Mouse (Mus musculus) erythroid progenitor cell, adult 5-6 weeks (primary cell): Measurements from ENCODE around the gene Rnf186. TPM values are rescaled to one million over a fixed set of nuclear protein-coding genes. Genes with fewer than 3 reads are reported as not detected.

Experiments used
- ATAC-seq: replicated peaks from 2 replicates; pipeline ENCODE4 v1.8.0; 2016; ENCODE audit warnings: moderate number of reproducible peaks, mild to moderate bottlenecking, moderate TSS enrichment, inconsistent platforms; ENCODE audit not compliant: poor library complexity, low FRiP score, severe bottlenecking
- total RNA-seq, 2 experiments: library from RNA; stranded (forward) in 1 of 2; stranded (reverse) in 1 of 2; fragments of 150-400 nt in 1 of 2; fragments of 186-747, 209-891 nt in 1 of 2; gene quantifications; 2 replicates each; pipeline versions ENCODE4 v1.2.3 to v1.2.4; 2015 to 2017; ENCODE audit warnings: low replicate concordance in 2 of 2

Gene Rnf186
- total RNA-seq (2015; ENCODE audit: low replicate concordance) (not detected in 2 replicates), total RNA-seq (2017; ENCODE audit: low replicate concordance) (not detected in 2 replicates)

DNA sequence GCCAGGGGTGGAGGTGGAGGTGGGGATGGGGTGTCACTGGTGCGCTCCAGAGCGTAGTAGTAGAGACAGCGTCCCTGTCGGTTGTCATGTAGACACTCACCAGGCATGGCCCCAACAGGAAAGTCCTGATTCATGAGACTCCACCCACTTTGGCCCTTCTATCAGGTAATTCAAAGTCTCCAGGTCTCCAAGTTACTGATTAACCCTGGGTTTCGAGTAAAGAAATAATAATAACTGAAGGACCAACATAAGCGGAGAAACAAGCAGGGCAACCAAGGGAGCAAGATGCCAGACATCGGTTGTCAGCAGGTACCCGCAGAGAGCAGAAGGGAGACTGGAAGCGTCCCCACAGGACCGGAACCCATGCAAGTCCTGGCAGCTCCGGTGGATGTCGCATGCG lies at the start of gene Rnf186:
Rnf186 (plus strand) TSS at position 247 of the 400 bp plus-strand sequence.
- ATAC-seq, result no peak

DNA sequence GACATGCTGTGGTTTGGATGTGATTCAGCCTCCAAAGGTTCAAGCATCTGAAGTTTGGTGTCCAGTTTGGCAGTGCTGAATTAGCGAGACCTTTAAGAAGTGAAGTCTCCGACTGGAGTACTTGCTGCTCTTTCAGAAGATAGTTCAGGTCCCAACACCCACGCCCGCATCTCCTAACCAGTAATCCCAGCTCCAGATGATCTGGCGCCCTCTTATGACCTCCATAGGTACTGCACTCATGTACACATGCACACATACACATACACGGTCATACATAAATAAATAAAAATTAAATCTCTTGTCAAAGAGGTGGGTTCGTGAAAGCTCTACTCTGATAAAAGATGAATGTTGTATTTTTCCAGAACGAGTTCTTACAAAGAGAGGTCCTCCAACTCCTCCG lies 49.6 kb upstream of the Rnf186 start:
- ATAC-seq, result no peak

DNA sequence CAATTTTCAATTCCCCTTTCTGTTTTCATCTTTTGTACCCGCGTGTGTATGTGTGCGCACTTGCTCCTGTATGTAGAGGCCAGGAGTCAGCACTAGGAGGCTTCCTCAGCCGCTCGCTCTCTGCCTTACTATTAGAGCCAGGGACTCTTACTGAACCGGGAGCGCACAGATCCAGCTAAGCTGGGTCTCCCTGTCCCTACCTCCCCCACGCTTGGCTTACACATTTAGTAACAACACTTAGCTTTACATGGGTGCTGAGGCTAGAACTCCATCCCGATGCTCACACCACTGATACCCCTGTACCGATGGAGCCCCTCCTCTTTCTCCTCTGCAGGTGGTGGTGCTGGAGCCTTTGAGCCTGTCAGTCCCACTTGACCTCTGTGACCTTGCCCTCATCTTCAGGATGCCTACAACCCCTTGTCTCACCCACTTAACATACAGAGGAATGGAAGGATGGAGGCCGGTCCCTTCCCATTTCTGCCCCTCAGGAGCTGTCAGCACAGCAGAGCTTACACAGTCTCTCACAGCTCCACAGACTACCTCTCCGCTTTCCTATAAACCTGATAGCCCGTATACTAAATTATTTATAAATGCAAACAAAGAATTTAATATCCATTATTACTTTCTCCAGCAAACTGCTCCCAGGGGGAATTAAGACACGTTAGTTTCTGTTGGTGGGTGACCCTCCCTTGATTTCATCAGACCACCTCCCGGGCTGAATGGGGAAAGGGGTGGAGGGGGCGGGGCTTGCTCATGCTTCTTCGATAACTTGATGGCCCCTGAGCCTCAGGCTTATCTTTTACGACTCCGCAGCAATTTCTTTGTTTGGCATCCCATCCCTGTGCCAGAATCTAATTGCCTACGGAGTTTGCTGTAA lies 45.4 kb upstream of the Rnf186 start:
- no peak for ATAC-seq

DNA sequence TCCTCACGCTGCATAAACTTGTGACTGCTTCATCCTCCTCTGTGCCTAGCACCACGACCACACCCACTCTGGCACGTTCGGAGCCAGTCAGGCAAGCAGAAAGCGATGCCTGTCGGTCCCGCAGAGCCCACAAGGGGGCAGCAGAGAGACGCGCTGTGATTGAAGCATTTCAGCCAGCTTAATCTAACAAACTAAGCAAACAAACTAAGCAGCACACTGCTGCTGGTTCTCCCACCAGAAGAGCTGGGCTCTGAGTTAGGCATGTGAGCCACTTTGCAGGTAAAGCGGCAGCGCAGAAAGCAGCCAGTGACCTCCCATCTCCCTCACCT lies 44.8 kb upstream of the Rnf186 start:
- ATAC-seq, result peak; percentile 86

DNA sequence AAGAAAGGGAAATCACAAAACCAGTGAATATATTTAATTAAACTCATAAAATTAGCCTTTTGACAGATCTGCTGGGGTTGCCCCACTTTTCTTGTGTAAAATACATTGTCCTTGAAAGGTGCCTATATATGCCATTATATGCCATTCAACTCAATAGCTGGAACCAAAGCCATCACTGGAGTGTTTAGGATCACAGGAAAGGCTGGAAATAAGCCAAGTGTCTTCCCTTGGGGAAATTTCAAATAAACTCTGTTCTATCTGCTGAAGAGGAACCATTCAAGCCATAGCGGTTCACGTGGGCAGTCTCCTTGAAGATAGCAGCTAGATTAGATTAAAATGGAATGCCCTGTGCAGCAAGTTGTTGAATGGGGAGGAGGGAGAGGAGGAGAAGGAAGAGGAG lies 41.4 kb upstream of the Rnf186 start:
- no peak for ATAC-seq

DNA sequence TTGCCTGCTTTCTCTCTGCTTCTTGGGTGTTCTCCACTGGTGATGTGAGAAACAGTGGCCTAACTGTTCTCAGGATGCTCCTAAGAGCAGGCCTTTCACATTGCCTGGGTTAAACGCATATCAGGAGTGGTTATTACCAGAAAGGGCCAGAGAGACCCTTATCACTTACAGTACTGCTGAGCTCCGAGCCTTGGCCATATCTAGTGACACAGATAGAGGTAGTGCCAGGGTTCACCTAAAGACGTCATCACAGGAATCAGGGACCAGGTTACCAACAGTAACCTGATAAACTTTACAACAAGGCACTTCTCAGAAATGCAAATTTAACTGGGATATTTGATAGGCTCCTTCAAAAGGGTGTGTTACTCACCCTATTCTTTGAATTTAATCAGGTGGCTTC lies 33.0 kb upstream of the Rnf186 start:
- no peak for ATAC-seq

DNA sequence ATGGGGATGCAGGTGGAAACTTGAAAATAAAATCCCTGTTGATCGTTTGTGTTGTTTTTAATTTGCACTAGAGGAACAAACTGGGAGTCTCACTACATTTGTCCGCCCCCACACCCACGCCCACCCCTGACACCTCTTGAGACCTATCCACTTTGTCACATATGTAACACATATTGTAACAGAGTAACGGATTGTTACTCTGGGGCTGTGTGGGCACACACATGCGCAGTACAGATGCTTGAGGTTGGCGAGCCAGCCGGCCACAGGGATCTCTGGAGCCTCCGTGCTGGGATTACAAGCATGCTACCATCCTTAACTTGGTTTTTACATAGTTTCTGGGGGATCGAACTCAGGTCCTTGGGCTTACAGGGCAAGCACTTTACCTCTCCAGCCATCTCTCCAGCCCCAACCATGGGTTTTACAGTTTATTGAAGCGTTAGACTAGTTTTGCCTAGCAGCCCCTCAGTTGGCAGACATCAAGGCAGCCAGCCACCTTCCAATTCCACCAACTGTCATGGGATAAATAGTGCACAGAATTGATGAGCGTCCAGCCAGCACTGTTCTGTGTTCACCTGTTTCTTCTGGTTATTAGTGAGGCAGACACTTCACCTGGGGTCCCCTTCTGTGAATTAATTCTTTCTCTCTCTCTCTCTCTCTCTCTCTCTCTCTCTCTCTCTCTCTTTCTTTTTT lies 32.3 kb upstream of the Rnf186 start:
- ATAC-seq, result no peak

DNA sequence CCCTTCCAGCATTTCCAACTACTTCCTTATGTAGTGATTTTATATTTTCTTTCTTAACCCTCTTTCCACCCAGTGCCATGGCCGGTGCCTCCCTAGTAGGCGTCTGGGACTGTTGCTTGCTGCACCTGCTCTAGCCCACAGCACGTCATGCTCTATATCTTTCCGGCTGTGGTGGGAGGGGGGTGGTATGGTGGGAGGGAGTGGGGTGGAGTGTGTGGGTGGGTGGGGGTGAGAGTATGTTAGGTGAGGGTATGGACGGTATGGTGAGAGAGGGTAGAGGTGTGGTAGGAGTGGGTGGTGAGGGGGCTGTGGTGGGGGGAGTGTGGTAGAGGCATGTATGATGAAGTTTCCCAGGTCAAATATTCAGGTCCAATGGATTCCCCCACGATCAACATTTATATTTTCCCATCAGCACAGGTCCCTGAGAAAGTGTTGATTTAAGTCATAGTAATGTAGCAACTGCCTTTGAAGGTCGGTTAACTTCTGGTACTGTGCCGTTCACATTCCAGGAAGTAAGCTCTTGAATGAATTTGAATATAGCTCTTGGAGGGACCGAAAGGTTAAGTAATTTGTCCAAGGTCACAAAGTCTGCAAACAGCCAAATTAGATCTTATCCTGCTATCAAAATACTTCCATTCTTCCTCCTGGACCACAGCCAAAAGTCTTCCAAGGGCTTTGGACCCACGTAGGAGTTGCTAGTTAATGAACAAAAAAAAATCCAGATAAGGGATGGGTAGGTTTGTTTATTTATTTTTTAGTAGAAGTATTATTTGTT lies 28.2 kb upstream of the Rnf186 start:
- no peak for ATAC-seq

DNA sequence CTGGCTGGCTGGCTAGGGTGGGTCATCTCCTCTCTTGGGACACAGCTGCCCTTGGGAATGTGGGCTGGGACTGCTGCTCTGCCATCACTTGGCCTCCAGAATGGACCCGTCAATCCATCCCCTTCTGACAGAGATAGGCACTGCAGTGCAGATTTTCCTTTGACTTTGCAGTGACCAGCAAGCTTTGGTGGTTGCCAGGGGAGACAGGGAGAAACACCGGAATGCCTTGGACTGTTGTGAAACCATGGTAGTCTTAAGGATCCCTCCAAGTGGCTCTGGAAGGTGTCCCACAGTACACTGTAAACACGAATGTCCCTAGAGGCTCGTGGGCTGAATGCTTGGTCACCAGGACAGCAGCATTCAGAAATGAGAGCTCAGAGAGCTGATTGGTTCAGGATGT lies 27.4 kb upstream of the Rnf186 start:
- no peak for ATAC-seq

DNA sequence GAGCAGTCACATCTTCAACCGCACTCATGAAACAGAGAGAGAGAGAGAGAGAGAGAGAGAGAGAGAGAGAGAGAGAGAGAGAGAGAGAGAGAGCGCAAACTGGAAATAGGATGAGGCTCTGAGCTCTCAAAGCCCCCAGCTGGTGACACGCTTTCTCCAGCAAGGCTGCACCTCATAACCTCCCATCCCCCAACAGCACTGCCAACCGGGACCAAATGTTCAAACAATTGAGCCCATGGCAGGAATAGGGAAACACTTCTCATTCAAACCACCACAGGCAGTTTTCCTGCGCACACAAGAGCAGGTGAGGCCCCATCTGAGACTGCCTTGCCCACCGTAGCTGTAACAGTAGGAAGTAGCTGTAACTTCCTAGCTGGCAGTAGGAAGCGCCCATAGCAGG lies 25.5 kb upstream of the Rnf186 start:
- no peak for ATAC-seq

DNA sequence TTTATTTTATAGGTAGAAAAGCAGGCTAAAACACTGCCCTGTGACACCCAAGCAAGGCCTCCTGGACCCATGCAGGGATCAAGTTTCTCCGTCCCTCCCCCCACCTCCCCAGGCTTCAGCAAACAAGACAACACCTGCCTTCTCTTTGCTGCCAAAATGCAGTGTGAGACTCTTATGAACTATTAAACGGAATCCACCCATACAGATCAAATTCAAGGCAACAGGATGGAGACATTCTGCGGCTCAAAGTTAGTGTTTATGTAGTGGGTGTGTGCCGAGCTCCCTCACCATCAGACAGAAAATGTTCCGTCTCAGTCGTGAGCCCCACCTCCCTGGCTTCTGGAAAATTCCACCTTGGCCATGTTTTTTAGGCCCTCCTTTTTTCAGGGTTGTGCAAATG lies 24.9 kb upstream of the Rnf186 start:
- no peak for ATAC-seq

DNA sequence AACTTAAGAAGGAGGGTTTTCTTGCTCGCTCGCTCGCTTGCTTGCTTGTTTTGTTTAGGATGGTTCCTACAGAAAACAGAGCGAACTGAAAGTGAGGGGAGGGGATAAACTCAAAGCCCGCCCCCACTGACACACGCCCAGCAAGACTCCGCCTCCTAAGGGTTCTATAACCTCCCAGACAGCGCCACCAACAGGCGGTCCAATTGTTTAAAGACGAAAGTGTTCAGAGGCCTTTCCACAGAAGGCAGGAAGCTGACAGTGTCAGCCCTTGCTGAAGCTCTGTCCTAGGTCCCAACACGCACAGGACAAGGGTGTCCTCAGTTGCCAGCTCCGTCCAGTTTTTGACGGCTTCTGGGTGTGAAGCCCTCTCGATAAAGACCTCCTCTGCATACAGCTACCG lies 23.2 kb upstream of the Rnf186 start:
- ATAC-seq, result peak; percentile 69

DNA sequence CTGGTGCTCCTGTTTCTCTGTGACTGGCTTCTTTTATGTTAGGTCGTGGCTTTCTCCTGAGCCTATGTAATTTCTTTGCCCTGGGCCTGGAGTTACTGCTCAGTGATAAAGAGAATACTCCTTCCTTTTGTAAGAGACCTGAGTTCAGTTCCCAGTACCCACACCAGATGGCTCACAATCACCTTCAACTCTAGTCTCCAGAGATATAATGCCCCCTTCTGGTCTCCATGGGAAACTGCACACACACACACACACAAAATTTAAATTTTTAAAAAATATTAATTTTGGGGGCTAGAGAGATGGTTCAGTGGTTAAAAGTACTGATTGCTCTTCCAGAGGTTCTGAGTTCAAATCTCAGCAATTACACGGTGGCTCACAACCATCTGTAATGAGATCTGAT lies 18.7 kb upstream of the Rnf186 start:
- no peak for ATAC-seq

DNA sequence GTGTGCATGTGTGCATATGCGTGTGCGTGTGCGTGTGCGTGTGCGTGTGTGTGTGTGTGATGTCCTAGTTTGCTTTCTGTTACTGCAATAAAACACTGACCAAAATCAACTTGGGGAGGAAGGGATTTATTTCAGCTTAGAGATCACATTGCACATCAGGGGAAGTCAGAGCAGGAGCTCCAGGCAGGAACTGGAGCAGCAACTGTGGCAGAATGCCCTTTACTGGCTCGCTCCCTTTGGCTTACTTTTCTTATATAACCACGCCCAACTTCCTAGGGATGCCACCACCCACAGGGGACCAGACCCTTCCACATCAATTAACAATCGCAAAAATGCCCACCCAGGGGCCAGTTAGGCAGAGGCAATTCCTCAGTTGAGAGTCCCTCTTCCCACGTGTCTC lies 8.3 kb upstream of the Rnf186 start:
- no peak for ATAC-seq

DNA sequence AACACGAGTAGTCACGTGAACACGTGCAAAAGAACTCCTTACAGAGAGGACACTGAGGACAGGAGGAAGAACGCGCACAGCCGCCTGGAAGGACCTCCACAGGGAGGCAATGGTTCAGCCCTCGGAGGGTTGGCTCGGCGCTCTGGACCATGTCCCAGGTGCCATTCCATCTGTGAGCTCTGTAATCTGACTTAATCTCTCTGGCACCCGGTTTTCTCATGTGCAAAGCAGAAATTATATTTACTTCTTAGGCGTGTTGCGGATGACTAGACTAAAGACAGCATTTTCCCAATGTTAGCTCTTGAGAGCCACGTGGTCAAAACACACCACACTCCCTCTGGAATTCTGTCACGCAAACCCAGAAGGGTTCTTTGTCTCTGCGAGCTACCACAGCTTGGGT lies 7.8 kb upstream of the Rnf186 start:
- ATAC-seq, result no peak

DNA sequence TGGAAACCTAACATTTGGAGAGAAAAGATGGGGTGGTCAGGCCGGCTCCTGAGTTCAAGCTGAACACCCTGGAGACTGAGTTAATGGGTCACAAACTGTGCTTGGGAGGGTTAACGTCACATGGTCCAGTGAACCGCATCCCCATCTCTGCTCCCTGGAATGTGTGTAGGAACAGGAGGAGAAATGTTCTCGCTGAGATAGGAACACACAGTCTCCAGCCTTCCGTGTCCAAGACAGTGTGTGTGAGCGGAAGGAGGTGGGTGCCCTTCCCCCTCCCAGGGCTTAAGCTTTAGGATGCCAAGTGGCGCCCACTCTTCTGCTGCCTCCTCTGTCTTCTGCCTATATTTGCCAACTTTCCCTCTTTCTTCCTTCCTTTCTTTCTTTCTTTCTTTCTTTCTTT lies 7.0 kb upstream of the Rnf186 start:
- ATAC-seq, result no peak

DNA sequence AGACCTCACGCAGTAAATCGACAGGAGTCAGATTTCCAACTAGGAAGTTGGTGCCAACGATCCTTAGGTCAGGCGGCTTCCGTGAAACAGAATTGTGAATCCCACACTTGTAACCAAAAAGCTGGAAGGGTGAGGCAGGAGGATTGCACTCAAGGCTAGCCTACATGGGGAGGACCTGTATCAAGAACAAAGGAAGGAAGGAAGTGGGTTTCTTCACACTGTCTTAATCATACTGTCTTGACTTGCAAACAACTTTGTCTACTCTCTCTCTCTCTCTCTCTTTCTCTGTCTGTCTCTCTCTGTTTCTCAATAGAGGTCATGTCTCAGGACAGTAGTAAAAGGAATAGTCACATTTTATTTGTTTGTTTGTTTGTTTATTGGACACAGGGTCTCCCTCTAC lies 4.2 kb upstream of the Rnf186 start:
- ATAC-seq, result no peak

DNA sequence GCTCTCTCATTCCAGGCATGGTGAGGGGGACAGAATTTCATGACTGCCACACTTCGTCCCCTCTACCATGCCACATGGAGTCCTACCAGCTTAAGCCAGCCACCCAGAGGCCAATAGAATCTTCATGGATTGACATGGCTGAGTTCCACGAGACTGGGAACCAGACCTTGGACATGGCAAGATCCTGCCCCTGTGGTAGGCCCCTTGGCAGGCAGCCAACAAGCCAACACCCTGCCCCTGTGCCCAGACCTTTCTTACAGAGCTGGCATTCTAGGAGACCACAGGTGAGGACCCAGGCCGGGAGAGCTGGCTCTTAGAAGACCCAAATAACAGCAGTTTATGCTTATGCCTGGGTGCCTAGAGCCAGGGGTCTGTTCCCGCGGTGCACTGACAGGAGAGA lies 1.0 kb upstream of the Rnf186 start:
- ATAC-seq, result no peak

DNA sequence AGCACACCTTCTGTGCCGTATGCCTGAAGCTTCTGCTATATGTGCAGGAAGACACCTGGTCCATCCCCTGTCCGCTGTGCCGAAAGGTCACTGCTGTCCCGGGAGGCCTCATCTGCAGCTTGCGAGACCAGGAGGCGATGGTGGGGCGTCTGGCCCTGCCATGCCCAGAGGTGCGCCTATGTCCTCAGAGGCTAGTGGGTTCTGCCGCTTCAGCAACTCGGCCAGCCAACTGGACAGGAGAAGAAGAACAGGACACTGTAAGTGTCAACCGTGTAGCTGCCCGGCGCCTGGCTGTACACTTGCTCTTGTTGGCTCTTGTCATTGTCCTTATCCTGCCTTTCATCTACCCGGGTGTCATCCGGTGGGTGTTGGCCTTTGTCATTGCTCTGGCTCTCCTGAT lies 573 bp downstream of the Rnf186 start:
- no peak for ATAC-seq

DNA sequence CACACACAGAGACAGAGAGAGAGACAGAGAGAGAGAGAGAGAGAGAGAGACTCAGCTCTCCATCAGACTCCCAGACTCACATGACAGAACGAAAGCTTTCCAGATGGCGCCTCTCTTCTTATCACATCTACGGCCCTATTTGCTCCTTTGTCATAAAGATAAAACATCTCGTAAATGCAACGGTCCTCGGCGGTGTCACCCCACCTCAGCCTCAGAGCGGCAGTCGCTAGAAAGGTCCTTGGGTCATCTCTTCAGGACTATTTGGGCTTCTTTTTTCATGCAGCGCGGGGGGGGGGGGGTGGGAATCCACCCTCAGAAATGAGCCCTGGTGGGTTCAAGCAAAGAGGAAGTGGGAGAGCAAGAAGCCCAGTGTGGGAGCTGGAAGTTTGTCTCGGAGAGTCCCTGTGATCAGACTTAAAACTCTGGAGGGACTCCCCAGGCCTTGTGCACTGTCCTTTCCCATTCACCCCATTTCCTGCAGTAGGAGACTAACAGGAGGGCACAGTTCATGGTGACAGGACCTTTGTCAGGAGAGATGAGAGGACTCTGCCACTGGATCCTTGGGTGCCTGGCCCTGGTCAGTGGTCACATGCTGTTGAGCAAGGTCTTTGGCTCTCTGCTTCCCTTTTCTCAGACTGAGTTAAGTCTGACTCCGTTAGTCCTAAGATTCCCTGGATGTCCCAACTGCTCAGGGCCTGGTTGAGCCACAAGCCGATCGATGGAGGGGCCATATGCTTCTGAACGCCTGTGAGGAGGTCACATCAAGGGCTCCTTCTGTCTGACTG lies 2.1 kb downstream of the Rnf186 start:
- ATAC-seq, result no peak
